Mouse (Mus musculus) CH12.LX (cell line): ENCODE data around the gene Gm20388.

ENCODE experiments used
- BHLHE40 ChIP-seq: IDR thresholded peaks from 2 replicates; pipeline ENCODE4 v1.6.1; 2011; ENCODE audit warnings: mild to moderate bottlenecking, low read depth, low read length, improper control_type of control experiment
- CTCF ChIP-seq, 2 experiments: IDR thresholded peaks in 1 of 2; conservative IDR thresholded peaks in 1 of 2; 2 replicates each; pipeline ENCODE4 v1.5.1; 2011 to 2012; ENCODE audit warnings: low read depth in 2 of 2, low read length in 2 of 2, improper control_type of control experiment in 1 of 2, inconsistent platforms in 1 of 2, mild to moderate bottlenecking in 1 of 2, moderate library complexity in 1 of 2
- E2F4 ChIP-seq: IDR thresholded peaks from 2 replicates; pipeline ENCODE4 v1.6.1; 2011; ENCODE audit warnings: low read depth, low read length, improper control_type of control experiment; ENCODE audit not compliant: insufficient replicate concordance
- ELF1 ChIP-seq: IDR thresholded peaks from 2 replicates; pipeline ENCODE4 v1.6.1; 2014; ENCODE audit warnings: low read depth, mild to moderate bottlenecking, inconsistent platforms, low read length, improper control_type of control experiment
- EP300 ChIP-seq: IDR thresholded peaks from 2 replicates; pipeline ENCODE4 v1.6.1; 2011; ENCODE audit warnings: low read length, improper control_type of control experiment
- HCFC1 ChIP-seq: IDR thresholded peaks from 2 replicates; pipeline ENCODE4 v1.6.1; 2012; ENCODE audit warnings: low read depth, mild to moderate bottlenecking, inconsistent platforms, low read length, improper control_type of control experiment
- JUN ChIP-seq: IDR thresholded peaks from 2 replicates; pipeline ENCODE4 v1.6.1; 2011; ENCODE audit warnings: low read depth, mild to moderate bottlenecking, low read length, improper control_type of control experiment, moderate library complexity; ENCODE audit not compliant: insufficient read depth
- MAX ChIP-seq: IDR thresholded peaks from 2 replicates; pipeline ENCODE4 v1.6.1; 2011; ENCODE audit warnings: low read length, improper control_type of control experiment
- MEF2A ChIP-seq: IDR thresholded peaks from 2 replicates; pipeline ENCODE4 v1.6.1; 2014; ENCODE audit warnings: low read depth, mild to moderate bottlenecking, inconsistent platforms, low read length, improper control_type of control experiment, borderline replicate concordance
- POLR2A ChIP-seq: IDR thresholded peaks from 2 replicates; pipeline ENCODE4 v1.6.1; 2011; ENCODE audit warnings: low read depth, mild to moderate bottlenecking, improper control_type of control experiment, low read length
- RAD21 ChIP-seq: IDR thresholded peaks from 2 replicates; pipeline ENCODE4 v1.6.1; 2011; ENCODE audit warnings: low read depth, mild to moderate bottlenecking, low read length, improper control_type of control experiment, moderate library complexity
- RCOR1 ChIP-seq: conservative IDR thresholded peaks from 2 replicates; pipeline ENCODE4 v1.6.1; 2012; ENCODE audit warnings: low read depth, mild to moderate bottlenecking, inconsistent platforms, low read length, improper control_type of control experiment
- UBTF ChIP-seq: IDR thresholded peaks from 2 replicates; pipeline ENCODE4 v1.6.1; 2012; ENCODE audit warnings: low read depth, mild to moderate bottlenecking, inconsistent platforms, low read length, improper control_type of control experiment, moderate library complexity

- no peak for TF ChIP-seq POLR2A
- no peak for TF ChIP-seq CTCF (conservative IDR thresholded peaks at IDR 0.05 in 1 of 2, IDR thresholded peaks at IDR 0.05 in 1 of 2; ENCODE audit: low read depth in 2 of 2, low read length in 2 of 2)
- no peak for TF ChIP-seq BHLHE40
- no peak for TF ChIP-seq MEF2A
- TF ChIP-seq JUN = no peak
- no peak for TF ChIP-seq MAX
- TF ChIP-seq UBTF = no peak
- no peak for TF ChIP-seq EP300
- no peak for TF ChIP-seq RCOR1
- no peak for TF ChIP-seq RAD21
- TF ChIP-seq HCFC1 = no peak
- TF ChIP-seq E2F4 = no peak
- no peak for TF ChIP-seq ELF1
Observed at GRCm38 (mm10) chr8:124323356-124323755, 4412.7 kb downstream of the Gm20388 start.
